Mouse (Mus musculus) forebrain, embryonic 14.5 days (tissue): ENCODE measurements around the gene Acsbg1. TPM values are rescaled to one million over a fixed set of nuclear protein-coding genes. Genes with fewer than 3 reads are reported as not detected.
A peak's percentile ranks its signal among the peaks of the same experiment; 100 is the strongest.
"Not testable (repeated sequence)": the region's sequence is repeated elsewhere in the genome, so short reads cannot be mapped to it uniquely, and the experiment has no call there.

ENCODE experiments used
- ATAC-seq: fragments of 200-750 bp; cut with Nextera tagmentation; 2 replicates; pipeline ENCODE4 v1.8.0; 2017; ENCODE audit warnings: mild to moderate bottlenecking, moderate library complexity
- DNase-seq: peaks from one replicate; pipeline ENCODE4 v3.0.0-alpha.2; 2015; ENCODE audit warnings: low spot score
- H3K27ac ChIP-seq: fragments of 300-500 bp; sonication (generic); 2 replicates; pipeline ENCODE4 v1.5.1; 2014; ENCODE audit warnings: low read depth, mild to moderate bottlenecking, control low read depth, low read length, moderate library complexity
- H3K27me3 ChIP-seq: fragments of 300-500 bp; sonication (generic); replicated peaks from 2 replicates; pipeline ENCODE4 v1.6.1; 2014; ENCODE audit warnings: low read length, control low read depth, mixed read lengths; ENCODE audit not compliant: control insufficient read depth, insufficient read depth
- H3K36me3 ChIP-seq: fragments of 300-500 bp; sonication (generic); 2 replicates; pipeline ENCODE4 v1.6.1; 2014; ENCODE audit warnings: low read length, control low read depth; ENCODE audit not compliant: control insufficient read depth, insufficient read depth
- H3K4me1 ChIP-seq: fragments of 300-500 bp; sonication (generic); 2 replicates; pipeline ENCODE4 v1.6.1; 2014; ENCODE audit warnings: antibody characterized with exemption, low read length, control low read depth; ENCODE audit not compliant: control insufficient read depth, insufficient read depth
- H3K4me2 ChIP-seq: fragments of 300-500 bp; sonication (generic); 2 replicates; pipeline ENCODE4 v1.6.1; 2014; ENCODE audit warnings: mild to moderate bottlenecking, control low read depth, low read length
- H3K4me3 ChIP-seq: fragments of 300-500 bp; sonication (generic); 2 replicates; pipeline ENCODE4 v1.5.1; 2014; ENCODE audit warnings: low read depth, low read length, control low read depth
- H3K9ac ChIP-seq: fragments of 300-500 bp; sonication (generic); 2 replicates; pipeline ENCODE4 v1.6.1; 2014; ENCODE audit warnings: mild to moderate bottlenecking, low read length, control low read depth, moderate library complexity
- H3K9me3 ChIP-seq: fragments of 300-500 bp; sonication (generic); replicated peaks from 2 replicates; pipeline ENCODE4 v1.6.1; 2016; ENCODE audit warnings: low read length, control low read depth, mixed read lengths; ENCODE audit not compliant: control insufficient read depth
- WGBS: fragments of 180-500 bp; shearing (Covaris S2); extraction: QIAGEN DNeasy Blood & Tissue Kit; methylation state at CpG from one replicate; pipeline ENCODE4 v1.1.7; 2014; 5-methylcytosine and 5-hydroxymethylcytosine counted together
- polyA plus RNA-seq: library from polyadenylated mRNA; unstranded; fragments of >200 nt; fragmentation: Nextera tagmentation; extraction: Ambion mirVana; gene quantifications from 2 replicates; pipeline ENCODE4 v1.2.1, GENCODE M21; 2014

Acsbg1 gene
- polyA plus RNA-seq, 1 experiment from 2014 or later: 18.6 TPM

GRCm38 (mm10) chr9:54612781-54613191 lies 48.9 kb downstream of the Acsbg1 start:
- Histone ChIP-seq H3K4me3 (no peak overlapping the region), H3K4me2 (no peak overlapping the region), H3K27me3 (no peaks in the 10 kb centered on the region), H3K4me1 (no peaks in the 10 kb centered on the region), H3K27ac (no peak overlapping the region), H3K9ac (no peak overlapping the region), H3K36me3 (no peaks in the 10 kb centered on the region), H3K9me3 (no peaks in the 10 kb centered on the region)
- DNase-seq (no peak), ATAC-seq (no peak)
- 78% methylated on average over 5 of the region's 5 CpGs for WGBS

GRCm38 (mm10) chr9:54604886-54605285 lies 56.8 kb downstream of the Acsbg1 start:
- Histone ChIP-seq H3K9ac (no peak overlapping the region), H3K36me3 (peaks cover 49% of the 10 kb centered on the region), H3K4me3 (no peak overlapping the region), H3K27ac (no peak overlapping the region), H3K4me2 (no peak overlapping the region), H3K9me3 (no peaks in the 10 kb centered on the region), H3K27me3 (no peaks in the 10 kb centered on the region), H3K4me1 (no peaks in the 10 kb centered on the region)
- ATAC-seq (no peak), DNase-seq (peak; percentile 63)
- WGBS: 55% methylated on average over 4 of the region's 4 CpGs

- DNase-seq (no peak), ATAC-seq (no peak)
- H3K27me3 ChIP-seq: no peaks in the 10 kb centered on the region
- H3K27ac ChIP-seq: no peak overlapping the region
- no peaks in the 10 kb centered on the region for H3K9me3 ChIP-seq
- H3K9ac ChIP-seq: no peak overlapping the region
- WGBS: 82% methylated on average over 5 of the region's 5 CpGs
- peaks cover 56% of the 10 kb centered on the region for H3K36me3 ChIP-seq
- no peak overlapping the region for H3K4me3 ChIP-seq
- H3K4me2 ChIP-seq: no peak overlapping the region
- no peaks in the 10 kb centered on the region for H3K4me1 ChIP-seq
Observed at GRCm38 (mm10) chr9:54604131-54604654, 57.5 kb downstream of the Acsbg1 start.

- H3K9me3 ChIP-seq: no peaks in the 10 kb centered on the region
- WGBS: 55% methylated on average over 7 of the region's 7 CpGs
- H3K4me3 ChIP-seq: no peak overlapping the region
- no peak overlapping the region for H3K9ac ChIP-seq
- DNase-seq (no peak), ATAC-seq (no peak)
- no peaks in the 10 kb centered on the region for H3K4me1 ChIP-seq
- H3K4me2 ChIP-seq: no peak overlapping the region
- H3K36me3 ChIP-seq: peaks cover 68% of the 10 kb centered on the region
- no peak overlapping the region for H3K27ac ChIP-seq
- no peaks in the 10 kb centered on the region for H3K27me3 ChIP-seq
Observed at GRCm38 (mm10) chr9:54602916-54603315, 58.8 kb downstream of the Acsbg1 start.

GRCm38 (mm10) chr9:54602386-54602785 lies 59.3 kb downstream of the Acsbg1 start:
- Histone ChIP-seq H3K9me3 (no peaks in the 10 kb centered on the region), H3K4me3 (no peak overlapping the region), H3K27me3 (no peaks in the 10 kb centered on the region), H3K4me2 (no peak overlapping the region), H3K9ac (no peak overlapping the region), H3K36me3 (peaks cover 74% of the 10 kb centered on the region), H3K27ac (no peak overlapping the region), H3K4me1 (no peaks in the 10 kb centered on the region)
- DNase-seq: no peak
- no peak for ATAC-seq
- WGBS: 81% methylated on average over 2 of the region's 2 CpGs

DNA sequence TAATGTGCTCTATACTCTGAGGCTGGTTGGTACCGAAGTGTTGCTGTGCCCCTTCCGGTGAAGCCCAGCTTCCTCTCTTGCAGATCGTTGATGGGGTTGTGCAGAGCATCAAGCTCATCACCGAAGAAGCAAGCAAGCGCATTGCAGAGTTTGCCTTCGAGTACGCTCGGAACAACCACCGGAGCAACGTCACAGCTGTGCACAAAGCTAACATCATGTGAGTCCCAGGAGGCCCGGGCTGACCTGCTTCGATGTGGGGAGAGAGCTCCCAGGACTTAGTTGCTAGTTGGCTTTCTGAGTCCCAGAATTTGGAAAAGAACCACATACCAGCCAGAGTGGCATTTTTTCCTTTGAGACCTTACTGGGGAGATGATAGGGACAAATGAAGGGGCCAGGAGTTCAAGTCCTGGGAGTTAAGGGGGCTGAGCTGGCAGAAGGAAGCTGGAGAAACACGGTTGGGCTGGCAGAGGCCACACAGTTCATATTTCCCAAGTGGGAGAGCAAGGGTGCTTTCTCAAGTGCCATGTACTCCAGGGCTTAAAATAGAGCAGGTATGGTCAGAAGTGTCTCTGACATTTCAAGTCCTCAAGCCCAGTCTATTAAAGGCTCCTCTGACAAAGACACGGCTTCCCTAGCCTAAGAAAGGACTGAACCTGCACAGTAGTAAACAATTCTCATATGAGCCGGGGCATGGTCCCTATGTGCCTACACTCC lies 64.8 kb downstream of the Acsbg1 start:
- Histone ChIP-seq H3K9ac (no peak overlapping the region), H3K4me1 (no peaks in the 10 kb centered on the region), H3K27ac (no peak overlapping the region), H3K9me3 (no peaks in the 10 kb centered on the region), H3K27me3 (no peaks in the 10 kb centered on the region), H3K36me3 (peaks cover 93% of the 10 kb centered on the region), H3K4me3 (no peak overlapping the region), H3K4me2 (no peak overlapping the region)
- WGBS: 95% methylated on average over 15 of the region's 15 CpGs
- no peak for ATAC-seq
- DNase-seq: no peak

- not testable (repeated sequence) for H3K4me1 ChIP-seq, H3K9ac ChIP-seq, H3K4me3 ChIP-seq, DNase-seq, H3K27ac ChIP-seq, H3K9me3 ChIP-seq, H3K27me3 ChIP-seq, ATAC-seq, H3K4me2 ChIP-seq
- H3K36me3 ChIP-seq: peaks cover 75% of the 10 kb centered on the region
- WGBS: 73% methylated on average over 4 of the region's 4 CpGs
Observed at GRCm38 (mm10) chr9:54593652-54594051, 68.0 kb downstream of the Acsbg1 start.

DNA sequence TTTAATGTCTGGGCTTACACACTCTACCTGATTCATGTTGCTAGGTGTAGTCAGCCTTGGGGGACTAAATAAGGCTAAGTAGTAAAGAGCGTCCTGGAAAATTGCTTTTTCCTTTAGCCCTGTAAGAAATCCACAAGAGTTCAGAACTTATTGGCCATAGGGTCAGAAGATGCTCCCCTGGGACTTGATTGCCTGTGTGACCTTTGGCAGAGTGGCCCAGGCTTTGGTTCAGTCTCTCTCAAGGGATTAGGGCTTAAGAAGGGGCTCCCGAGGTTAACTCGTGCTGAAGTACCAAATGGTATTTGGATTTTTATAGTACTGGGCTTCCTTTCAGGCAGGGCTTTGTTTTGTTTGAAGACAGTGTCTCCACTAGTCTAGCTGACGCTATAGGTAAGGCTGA lies 73.8 kb downstream of the Acsbg1 start:
- no peak overlapping the region for H3K4me3 ChIP-seq
- 60% methylated on average over 4 of the region's 4 CpGs for WGBS
- H3K4me1 ChIP-seq: peaks cover 12% of the 10 kb centered on the region
- peaks cover 20% of the 10 kb centered on the region for H3K36me3 ChIP-seq
- H3K27ac ChIP-seq: no peak overlapping the region
- no peak for DNase-seq
- H3K27me3 ChIP-seq: no peaks in the 10 kb centered on the region
- ATAC-seq: no peak
- no peak overlapping the region for H3K9ac ChIP-seq
- peak overlapping the region; percentile 67; the same call in 1 of the 2 replicates for H3K4me2 ChIP-seq
- H3K9me3 ChIP-seq: no peaks in the 10 kb centered on the region
